7 mouse cellular contexts compared by ENCODE assay signal in genomic region chr3:104670183-104671020, GRCm38 (mm10). TPM values are rescaled to one million over a fixed set of nuclear protein-coding genes. Genes with fewer than 3 reads are reported as not detected.
DNase-seq lines count a peak whose midpoint lies in the region; ATAC-seq and TF ChIP-seq lines count a peak whose summit lies in the region.
"Not testable (repeated sequence)": the region's sequence is repeated elsewhere in the genome, so short reads cannot be mapped to it uniquely, and the experiment has no call there.

No protein-coding gene starts in this region.

- 18% methylated on average over 1 of the region's 1 CpGs for WGBS in embryonic facial prominence, embryonic 12.5 days
- 48% methylated on average over 1 of the region's 1 CpGs for WGBS in heart, embryonic 10.5 days
- 29% methylated on average over 1 of the region's 1 CpGs for WGBS in intestine, embryonic 16.5 days
- 36% methylated on average over 1 of the region's 1 CpGs for WGBS in limb, embryonic 14.5 days
- WGBS in small intestine, adult 2 months, result 16% methylated on average over 1 of the region's 1 CpGs

- ATAC-seq in embryonic facial prominence, embryonic 12.5 days (ENCODE audit: insufficient number of reproducible peaks, insufficient read depth, low FRiP score, low TSS enrichment), result peak; percentile 61
- ATAC-seq in intestine, embryonic 16.5 days, result peak; percentile 50
- peak; percentile 24 for ATAC-seq in limb, embryonic 14.5 days (ENCODE audit: low FRiP score, low read depth)
- ATAC-seq in megakaryocyte progenitor cell, adult 5-6 weeks (replicated peaks; ENCODE audit: poor library complexity), result peak; percentile 65

- H3K4me2 ChIP-seq in embryonic facial prominence, embryonic 12.5 days (replicated peaks); intestine, embryonic 16.5 days (ENCODE audit: low read depth, low read length); limb, embryonic 14.5 days (replicated peaks; ENCODE audit: low read depth, low read length, severe bottlenecking): not testable (repeated sequence)

- H3K9me3 ChIP-seq in embryonic facial prominence, embryonic 12.5 days; heart, embryonic 10.5 days; intestine, embryonic 16.5 days (ENCODE audit: control insufficient read depth, low read length); limb, embryonic 14.5 days (ENCODE audit: control insufficient read depth, low read length): not testable (repeated sequence)

- not testable (repeated sequence) for TF ChIP-seq CTCF in small intestine, adult 2 months (IDR thresholded peaks at IDR 0.05; ENCODE audit: extremely low read depth, insufficient read length, insufficient replicate concordance, low read depth, low read length)

- not testable (repeated sequence) for H3K36me3 ChIP-seq in embryonic facial prominence, embryonic 12.5 days; heart, embryonic 10.5 days; intestine, embryonic 16.5 days (ENCODE audit: control insufficient read depth, insufficient read depth, low read length); limb, embryonic 14.5 days (ENCODE audit: control insufficient read depth, insufficient read depth, low read length); small intestine, adult 2 months (ENCODE audit: control insufficient read depth, insufficient read depth, low read length)

- H3K27ac ChIP-seq in embryonic facial prominence, embryonic 12.5 days; limb, embryonic 14.5 days (replicated peaks; ENCODE audit: low read depth, low read length): not testable (repeated sequence)
- H3K27ac ChIP-seq in heart, embryonic 10.5 days, result peak overlapping the region; percentile 78
- 0 out of 2 replicates have a peak overlapping the region, but pooled peaks have one; percentile 38 for H3K27ac ChIP-seq in intestine, embryonic 16.5 days (ENCODE audit: low read length)
- peak overlapping the region; percentile 92 for H3K27ac ChIP-seq in small intestine, adult 2 months (ENCODE audit: insufficient read depth, low read depth, low read length)

- not testable (repeated sequence) for H3K9ac ChIP-seq in embryonic facial prominence, embryonic 12.5 days; intestine, embryonic 16.5 days (ENCODE audit: low read depth, low read length); limb, embryonic 14.5 days (ENCODE audit: low read depth, low read length, severe bottlenecking)

- H3K27me3 ChIP-seq in embryonic facial prominence, embryonic 12.5 days; heart, embryonic 10.5 days (ENCODE audit: insufficient read depth, poor library complexity, severe bottlenecking); intestine, embryonic 16.5 days (replicated peaks; ENCODE audit: control insufficient read depth, insufficient read depth, low read length); limb, embryonic 14.5 days (ENCODE audit: control insufficient read depth, insufficient read depth, low read length); small intestine, adult 2 months (ENCODE audit: control insufficient read depth, insufficient read depth, low read length): not testable (repeated sequence)

- peak; percentile 62 for DNase-seq in adrenal gland, adult 2 months
- not testable (repeated sequence) for DNase-seq in heart, embryonic 10.5 days (ENCODE audit: low spot score); limb, embryonic 14.5 days (ENCODE audit: low spot score)

- not testable (repeated sequence) for TF ChIP-seq POLR2A in limb, embryonic 14.5 days (IDR thresholded peaks at IDR 0.05; ENCODE audit: borderline replicate concordance, extremely low read depth, insufficient read depth, insufficient read length); small intestine, adult 2 months (IDR thresholded peaks at IDR 0.05; ENCODE audit: low read depth, low read length)

- not testable (repeated sequence) for H3K4me3 ChIP-seq in embryonic facial prominence, embryonic 12.5 days; heart, embryonic 10.5 days; intestine, embryonic 16.5 days (ENCODE audit: low read length); limb, embryonic 14.5 days (replicated peaks; ENCODE audit: low read length); small intestine, adult 2 months (ENCODE audit: low read depth, low read length)

- peaks cover 37% of the 10 kb centered on the region for H3K4me1 ChIP-seq in embryonic facial prominence, embryonic 12.5 days
- peaks cover 57% of the 10 kb centered on the region for H3K4me1 ChIP-seq in heart, embryonic 10.5 days
- peaks cover 34% of the 10 kb centered on the region for H3K4me1 ChIP-seq in intestine, embryonic 16.5 days (ENCODE audit: control insufficient read depth, insufficient read depth, low read length)
- H3K4me1 ChIP-seq in limb, embryonic 14.5 days (ENCODE audit: control insufficient read depth, insufficient read depth, low read length), result peaks cover 14% of the 10 kb centered on the region; the same call in 1 of the 2 replicates
- peaks cover 34% of the 10 kb centered on the region for H3K4me1 ChIP-seq in small intestine, adult 2 months (ENCODE audit: control insufficient read depth, insufficient read depth, insufficient read length, low read length)

RNA-seq across cellular contexts. Expression of gene Slc16a1, which starts 31.9 kb away (rescaled TPM):
- 10 to 100 TPM; 51.5 to 60.9 TPM for total RNA-seq in adrenal gland, adult 2 months (2021)
- polyA plus RNA-seq in adrenal gland, adult 2 months (2012; rRNA removed), result 18.4 and 29.5 TPM in 2 replicates
- polyA plus RNA-seq in embryonic facial prominence, embryonic 12.5 days (2016; fragmentation: Nextera tagmentation; extraction: Ambion mirVana), result 30.8 and 35.7 TPM in 2 replicates
- polyA plus RNA-seq in heart, embryonic 10.5 days (2016; fragmentation: Nextera tagmentation; extraction: Ambion mirVana), result 76.5 and 91.2 TPM in 2 replicates
- polyA plus RNA-seq in intestine, embryonic 16.5 days (2015; fragmentation: Nextera tagmentation; extraction: Ambion mirVana), result 48.3 and 48.8 TPM in 2 replicates
- 22.3 and 23.3 TPM in 2 replicates for polyA plus RNA-seq in limb, embryonic 14.5 days (2012; rRNA removed)
- 45.1 and 46.6 TPM in 2 replicates for polyA plus RNA-seq in limb, embryonic 14.5 days (2014; fragmentation: Nextera tagmentation; extraction: Ambion mirVana)
- 59.7 and 60.3 TPM in 2 replicates for total RNA-seq in megakaryocyte progenitor cell, adult 5-6 weeks (2015)
- total RNA-seq in megakaryocyte progenitor cell, adult 5-6 weeks (2017), result 92.8 and 104 TPM in 2 replicates
- polyA plus RNA-seq in small intestine, adult 2 months (2012; rRNA removed), result 8.3 and 17.1 TPM in 2 replicates
